Mouse (Mus musculus) cerebellum, adult 9-10 months (tissue): Measurements from ENCODE around the gene Trp53bp2.

Experiments
- DNase-seq: peaks from one replicate; pipeline ENCODE4 v3.0.0; 2022

Trp53bp2 gene

DNA sequence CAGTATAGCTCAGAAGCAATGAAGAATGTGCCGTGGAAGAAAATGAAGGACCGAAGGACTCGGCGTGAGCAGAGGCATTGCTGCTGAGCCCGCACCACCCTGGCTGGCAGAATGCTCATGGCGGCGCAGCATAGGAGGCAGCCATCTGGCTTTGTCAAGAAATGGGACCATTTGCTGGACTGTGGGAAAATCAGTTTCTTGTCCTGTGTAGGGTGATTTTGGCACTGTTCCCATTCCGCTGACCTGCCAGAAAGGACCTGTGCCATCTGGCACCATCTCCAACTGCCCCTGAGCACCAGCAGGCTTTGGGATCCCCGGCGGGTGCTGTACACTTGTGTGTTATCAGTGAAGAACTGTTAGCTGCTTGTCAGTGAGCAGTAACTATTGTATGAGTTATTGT is 52.8 kb downstream of the Trp53bp2 start:
- DNase-seq, result peak; percentile 96

DNA sequence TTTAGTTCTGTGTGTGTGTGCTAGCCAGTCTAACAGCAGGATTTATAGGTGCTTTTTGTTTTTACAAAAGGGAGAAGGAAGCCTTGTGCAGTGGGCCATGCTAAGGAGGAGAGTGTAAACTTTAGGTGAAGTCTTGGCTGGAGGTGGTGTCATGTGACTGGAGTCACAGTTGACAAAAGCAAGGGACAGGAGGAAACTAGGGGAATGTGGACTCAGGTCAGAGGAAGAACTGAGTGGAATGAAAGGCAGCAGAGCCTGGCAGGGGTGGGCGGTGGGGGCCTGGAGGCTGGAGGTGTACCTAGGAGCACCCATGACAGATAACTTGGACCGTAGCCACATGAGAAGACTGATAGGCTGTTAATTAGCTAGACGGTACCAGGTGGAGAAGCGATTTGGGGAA is 56.3 kb downstream of the Trp53bp2 start:
- DNase-seq, result no peak

DNA sequence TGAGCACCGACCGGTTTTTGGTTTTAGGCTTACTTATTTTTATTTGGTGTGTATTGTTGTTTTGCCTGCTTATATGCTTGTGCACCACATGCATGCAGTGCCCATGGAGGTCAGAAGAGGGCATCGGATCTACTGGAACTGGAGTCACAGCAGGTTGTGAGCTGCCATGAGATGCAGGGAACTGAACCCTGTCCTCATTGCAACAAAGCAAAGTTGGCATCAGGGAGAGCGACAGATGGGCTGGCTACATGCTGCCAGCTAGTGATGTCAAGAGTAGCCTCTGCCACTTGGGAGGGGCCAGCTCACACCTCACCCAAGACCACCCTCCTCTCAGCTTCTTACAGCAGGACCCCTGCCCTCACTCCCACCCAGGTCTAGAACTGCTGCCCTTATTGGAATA is 57.0 kb downstream of the Trp53bp2 start:
- DNase-seq, result no peak

DNA sequence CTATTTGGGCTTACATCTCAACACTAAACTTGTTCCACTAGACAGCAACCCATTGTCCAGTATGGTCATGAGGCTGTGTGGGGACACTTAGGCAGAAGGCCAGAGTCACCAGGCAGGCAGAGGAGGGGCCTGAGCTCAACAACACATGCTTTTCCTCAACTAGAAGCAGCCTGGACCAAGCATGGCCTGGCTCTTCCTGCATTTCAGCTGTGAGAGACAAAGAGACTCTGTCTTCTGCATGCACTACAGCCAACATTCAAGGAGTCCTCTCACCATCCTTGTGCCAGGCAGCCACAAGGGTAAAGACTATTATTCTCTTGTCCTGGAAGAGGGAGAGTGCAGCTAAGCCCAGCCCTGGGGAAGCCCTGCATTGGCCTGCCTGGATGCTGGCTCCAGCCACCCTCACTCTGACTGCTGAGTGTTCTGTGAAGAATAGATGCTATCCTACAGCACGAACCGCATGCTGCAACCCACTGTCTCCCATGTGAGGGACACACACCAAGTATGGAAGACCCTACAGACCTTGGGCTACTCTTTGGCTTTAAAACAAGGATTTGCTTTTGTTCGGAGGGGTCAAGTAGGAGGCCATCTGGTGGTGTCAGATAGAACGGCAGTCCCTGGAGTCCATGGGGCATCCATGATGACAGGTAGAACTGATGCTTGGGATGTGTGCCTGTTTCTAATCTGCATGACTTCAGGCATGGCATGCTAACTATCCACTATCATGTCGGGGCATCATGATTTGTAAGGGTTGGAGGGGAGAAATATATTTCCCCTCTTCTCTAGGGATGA is 66.2 kb downstream of the Trp53bp2 start:
- peak; percentile 47 for DNase-seq

DNA sequence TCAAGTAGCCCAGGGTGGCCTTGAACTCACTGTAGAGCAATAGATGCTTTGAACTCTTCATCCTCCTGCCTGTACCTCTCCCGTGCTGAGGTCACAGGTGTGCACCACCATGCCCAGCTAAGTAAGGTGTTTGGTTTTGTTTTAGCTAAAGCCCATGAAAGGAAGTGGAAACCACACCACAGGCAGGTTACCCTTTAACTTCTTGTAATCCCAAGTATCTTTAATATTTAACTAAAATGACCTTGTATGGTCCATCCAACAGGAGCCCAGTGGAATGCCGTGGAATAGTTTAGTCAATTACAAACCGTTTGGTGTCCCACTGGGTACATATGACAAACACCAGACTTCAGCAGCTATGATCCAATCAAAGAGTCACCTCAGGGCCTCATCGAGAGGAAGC is 70.0 kb downstream of the Trp53bp2 start:
- DNase-seq, result no peak

DNA sequence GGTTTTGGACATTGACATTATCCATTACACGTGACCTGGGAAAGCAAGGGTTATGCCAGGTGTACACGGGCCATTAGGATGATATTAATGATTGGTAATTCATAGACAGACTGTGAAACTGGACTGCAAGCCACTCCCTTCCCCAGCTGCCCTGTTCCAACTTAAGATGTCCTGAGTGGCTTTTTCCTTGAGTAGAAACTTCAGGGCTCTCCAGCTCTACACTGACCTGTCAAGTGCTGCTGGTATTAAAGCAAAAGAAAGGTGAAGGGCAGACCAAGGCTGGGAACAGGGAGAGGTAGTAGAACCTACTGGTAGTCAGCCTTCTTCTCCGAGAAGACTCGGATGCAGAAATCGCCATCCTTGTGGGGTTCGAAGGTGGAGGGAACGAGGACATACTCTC is 72.2 kb downstream of the Trp53bp2 start:
- no peak for DNase-seq

DNA sequence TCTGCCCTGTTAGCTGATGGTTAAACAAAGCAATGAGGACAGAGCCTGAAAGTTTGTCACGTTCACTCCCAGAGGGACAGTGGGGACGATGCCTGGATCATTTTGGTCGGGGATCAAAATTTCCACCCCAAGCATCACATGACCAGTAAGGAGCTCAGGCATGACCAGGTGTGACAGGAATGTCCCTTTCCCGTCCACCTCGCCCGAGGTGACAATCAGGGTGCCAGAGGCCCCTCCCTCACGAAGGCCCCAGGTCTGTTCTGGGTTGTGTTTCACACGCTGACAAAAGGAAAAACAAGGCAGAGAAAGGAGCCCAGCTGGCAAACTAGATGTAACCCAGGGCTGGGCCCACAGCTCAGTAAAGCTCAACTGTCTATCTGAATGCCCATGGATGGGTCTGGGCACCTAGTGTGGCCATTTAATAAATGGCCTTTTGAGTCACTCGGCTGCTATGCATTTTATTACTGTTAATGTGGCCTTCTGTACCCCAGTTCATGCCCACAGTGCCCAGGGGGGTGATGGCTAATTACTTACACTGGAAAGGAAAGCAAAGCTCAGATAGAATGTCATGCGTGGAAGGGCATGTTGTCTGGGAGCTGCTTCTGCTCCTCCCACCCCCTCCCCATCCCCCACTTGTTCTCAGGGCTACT is 72.8 kb downstream of the Trp53bp2 start:
- DNase-seq, result no peak

DNA sequence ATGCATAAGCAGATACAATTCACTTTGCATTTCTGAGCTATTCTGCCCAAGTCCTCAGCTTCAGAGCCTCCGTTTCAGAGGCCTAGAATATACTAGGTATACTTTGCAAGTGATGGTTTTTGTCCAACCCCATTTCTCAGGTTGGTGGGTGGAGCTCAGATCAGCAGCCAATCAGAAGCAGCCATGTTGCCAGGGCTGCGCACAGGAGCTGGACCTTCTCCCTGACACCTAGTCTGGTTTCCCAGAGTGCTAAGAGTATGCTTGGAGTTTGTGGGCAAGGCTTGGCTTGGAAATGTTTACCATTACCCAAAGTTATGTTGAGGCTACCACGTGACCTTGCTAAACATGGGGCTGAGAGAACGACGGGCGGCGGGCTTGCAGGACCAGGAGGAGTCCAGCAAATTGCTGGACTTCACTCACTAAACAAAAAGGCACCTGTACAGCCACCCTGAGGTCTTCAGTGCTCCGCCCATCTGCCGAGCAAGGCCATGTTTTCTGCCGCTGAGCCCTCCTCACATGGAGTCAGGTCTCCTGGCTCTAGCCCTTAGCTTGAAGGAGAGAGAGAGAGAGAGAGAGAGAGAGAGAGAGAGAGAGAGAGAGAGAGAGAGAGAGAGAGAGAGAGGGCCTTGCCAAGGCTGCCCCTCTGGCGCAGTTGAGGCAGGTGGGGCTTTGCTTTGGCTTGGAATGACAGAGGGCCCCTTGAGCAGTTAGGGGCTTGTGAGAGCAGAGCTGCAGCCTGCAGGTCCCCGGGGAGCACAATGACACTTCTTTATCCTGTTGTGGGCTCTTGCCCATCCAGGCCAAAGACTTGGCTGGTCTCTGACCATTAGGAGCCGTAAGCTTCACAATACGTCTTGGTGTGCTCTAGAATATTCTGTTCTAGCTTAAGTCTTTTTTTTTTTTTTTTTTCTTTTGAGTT is 74.3 kb downstream of the Trp53bp2 start:
- DNase-seq, result no peak

DNA sequence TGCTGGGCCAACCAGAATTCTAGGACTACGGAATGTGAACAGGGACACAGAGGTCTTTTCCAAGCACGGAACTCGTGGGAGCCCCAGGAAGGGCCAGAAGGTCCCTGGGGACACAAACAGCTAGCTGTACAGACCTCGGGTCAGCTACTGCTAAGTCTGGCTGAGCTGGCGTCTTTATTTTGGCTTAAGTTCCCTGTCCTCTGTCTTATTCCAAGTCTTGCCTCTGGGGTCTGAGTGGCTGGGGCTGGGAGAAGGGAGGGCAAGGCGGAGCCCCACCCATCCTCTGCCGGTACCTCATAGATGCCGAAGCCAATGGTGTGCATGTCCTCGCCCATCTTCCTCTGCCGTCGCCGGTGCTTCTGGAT is 74.9 kb downstream of the Trp53bp2 start:
- DNase-seq, result no peak

DNA sequence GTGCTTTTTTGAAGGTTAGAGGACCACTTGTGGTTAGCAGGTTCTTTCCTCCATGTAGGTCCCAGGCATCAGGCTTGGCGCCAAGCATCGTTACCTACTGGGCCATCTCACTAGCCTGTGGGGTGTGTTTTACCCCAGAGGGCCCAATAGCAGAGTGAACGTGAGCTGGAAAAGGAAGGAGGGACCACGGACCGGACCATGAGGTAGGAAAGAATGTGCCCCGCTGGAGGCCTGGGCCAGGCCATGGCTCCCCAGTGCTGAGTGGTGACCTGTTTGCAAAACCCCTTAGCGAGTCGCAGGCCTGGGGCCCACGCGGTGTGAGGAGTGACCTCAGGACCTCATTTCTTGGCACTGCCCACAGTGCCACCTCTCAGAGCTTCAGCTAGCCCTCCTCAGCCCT is 79.5 kb downstream of the Trp53bp2 start:
- no peak for DNase-seq

DNA sequence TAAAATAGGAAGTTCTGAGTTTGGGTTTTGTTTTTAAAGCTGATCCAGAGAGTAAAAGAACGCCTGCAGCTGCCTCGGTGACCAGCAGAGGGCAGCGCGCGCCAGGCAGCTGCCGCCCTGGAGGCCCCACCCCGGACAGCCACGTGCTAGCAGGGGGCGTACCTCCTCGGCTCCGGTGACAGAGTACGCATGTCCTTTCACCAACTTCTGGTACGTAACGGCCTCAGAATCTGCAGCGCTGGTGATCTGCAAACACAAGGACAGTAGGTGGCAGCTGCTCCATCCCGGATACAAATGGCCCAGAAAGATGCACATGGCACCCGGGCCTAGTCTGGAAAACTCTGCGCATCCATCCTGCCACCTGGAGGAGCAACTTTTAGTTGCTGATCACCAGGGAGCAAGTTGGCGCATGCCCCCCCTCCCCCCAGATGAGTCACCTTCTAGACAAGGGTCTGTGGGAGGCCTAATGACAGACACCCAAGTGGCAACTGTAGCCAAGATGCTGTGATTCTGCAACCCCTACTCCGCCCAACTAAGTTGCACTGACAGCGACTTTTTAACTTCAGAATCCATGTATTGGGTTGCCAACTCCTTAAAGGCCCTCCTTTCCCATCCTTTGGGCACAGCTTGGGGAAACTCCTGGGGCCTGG is 81.0 kb downstream of the Trp53bp2 start:
- peak; percentile 91 for DNase-seq

DNA sequence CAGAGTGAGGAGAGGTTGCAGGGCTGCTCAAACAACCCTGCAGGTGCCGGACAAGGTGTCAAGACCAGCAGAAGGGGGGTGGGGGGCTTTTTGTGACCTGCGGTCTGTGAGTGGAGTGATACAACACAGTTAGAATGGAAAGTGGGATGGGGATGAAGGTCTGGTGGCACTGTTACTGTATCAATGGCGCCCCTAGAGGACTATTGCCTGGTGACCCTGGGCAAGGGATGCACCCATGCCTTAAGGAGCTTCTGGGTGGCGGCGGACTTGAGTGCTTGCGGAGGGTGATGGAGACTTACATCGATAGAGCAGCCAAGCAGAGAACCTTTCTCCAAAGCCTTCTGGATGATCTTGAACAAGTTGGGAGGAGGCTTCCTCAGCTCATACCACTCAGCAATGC is 81.6 kb downstream of the Trp53bp2 start:
- no peak for DNase-seq

DNA sequence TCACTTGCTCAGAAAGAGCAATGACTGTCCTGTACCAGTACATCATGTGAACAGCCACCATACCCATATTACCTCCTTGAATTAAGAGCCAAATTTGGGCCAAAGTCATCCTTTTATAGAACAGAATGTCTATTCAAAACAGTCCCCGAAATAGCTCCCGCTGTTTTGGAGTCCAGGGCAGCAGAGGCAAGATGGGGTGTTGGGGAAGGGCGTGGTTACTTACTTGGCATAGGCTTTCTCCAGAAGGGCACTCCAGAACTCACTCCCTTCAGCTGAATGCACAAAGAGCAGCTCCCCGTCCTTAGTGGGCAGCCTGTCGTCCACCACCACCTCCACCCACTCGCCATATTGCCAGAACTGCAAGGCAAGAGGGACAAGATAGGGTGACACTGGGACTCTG is 82.9 kb downstream of the Trp53bp2 start:
- DNase-seq, result no peak

DNA sequence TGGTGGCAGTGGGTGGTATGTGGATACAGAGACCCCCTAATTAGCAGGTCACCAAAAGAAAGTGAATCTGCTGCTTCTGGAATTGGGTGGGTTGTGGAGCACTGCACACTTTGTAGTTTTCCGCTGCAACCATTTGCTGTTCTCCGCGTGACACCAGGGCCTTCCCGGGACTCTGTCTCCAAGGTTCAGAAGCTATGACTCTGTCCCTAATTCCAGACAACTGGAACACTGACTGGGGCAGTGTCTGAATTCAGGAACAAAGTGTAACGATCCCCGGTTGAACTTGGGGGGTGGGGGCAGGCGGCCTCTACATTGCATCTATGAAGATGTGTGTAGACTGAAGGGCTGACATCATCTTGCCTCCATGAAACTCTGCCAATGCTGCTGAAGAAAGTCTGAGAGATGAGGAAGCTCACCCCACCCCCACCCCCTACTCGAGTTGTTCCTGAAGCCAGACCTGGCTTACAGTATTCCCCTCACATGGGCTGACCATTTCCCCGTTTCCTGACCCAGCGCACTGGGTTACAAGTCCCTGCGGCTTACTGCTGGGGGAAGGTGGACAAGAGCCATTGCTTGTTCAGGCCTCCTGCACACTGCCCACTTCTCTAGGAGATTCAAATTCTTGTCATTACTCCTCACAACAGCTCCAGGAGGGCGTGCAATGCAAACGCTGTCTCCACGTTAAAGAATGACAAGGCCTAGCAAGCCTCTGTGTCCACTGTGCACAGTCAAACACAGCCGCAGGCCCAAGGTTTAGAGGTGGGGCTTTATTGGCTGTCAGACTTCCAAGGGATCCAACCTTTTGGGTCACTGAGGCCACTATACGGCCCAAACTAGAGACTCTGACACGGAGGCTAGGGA is 85.5 kb downstream of the Trp53bp2 start:
- DNase-seq, result no peak

DNA sequence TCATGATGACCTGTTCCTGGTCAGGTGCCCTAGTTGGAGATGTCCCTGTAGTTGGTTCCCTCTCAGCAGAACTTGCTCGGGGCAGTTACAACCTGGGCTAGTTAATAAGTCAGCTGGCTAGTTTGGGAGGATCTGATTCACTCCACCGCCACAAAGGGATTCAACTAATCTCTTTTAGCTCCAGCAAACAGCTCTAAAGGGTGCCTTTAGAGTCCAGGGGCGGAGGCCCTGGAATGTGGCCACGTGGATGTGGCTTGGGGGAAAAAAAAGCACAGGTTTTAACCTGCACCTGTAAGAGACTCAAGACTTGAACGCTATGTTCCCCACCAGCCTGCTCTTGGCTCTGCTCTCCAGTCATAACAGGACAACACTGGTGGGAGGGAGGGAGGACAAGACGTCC is 87.7 kb downstream of the Trp53bp2 start:
- no peak for DNase-seq

DNA sequence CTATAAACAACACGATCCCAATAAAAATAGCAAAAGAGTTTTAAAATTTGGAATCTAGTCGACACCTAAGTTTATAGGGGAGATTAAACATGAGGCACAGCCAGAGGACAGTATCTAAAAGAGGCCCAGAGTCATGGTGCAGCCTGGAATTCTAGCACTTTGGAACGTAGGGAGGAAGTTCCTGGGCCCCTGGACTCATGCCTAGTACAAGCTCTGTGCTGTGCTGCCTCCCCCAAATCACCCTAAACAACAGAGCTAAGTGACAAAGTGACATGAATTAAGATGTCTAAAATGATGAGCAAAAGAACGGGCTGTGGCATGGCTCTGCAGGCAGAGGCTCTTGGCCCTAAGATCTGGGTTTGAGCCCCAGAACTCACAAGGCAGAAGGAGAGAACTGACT is 88.8 kb downstream of the Trp53bp2 start:
- DNase-seq, result no peak

DNA sequence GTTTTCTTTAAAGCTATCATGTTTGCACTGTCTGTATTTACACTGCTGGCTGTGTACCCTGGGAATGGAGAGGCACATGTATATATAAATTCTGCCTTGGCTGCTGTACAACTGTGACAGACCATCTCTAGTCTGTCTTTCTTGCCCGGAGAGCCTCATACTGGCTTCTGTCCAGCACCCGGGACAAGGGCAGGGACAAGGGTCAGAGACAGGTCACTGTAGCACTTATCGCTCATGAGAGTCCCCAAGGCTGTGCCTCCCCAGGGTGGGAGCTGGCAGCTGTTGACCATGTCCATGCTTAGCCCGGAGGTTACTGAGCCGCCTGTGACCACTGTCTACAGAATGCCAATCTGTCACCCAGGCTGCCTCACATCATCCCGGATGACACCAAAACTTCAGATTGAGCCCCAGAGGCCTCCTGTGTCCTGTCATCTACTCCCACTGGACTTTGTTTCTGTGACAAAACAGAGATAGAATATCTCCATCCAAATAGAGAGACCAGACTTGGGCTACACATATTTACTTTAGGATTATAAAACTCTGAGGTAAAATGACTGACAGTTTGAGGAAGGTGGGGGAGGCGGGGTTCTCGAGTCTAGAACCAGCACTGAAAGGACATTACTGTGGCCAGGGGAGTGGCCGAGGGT is 90.6 kb downstream of the Trp53bp2 start:
- DNase-seq, result no peak

DNA sequence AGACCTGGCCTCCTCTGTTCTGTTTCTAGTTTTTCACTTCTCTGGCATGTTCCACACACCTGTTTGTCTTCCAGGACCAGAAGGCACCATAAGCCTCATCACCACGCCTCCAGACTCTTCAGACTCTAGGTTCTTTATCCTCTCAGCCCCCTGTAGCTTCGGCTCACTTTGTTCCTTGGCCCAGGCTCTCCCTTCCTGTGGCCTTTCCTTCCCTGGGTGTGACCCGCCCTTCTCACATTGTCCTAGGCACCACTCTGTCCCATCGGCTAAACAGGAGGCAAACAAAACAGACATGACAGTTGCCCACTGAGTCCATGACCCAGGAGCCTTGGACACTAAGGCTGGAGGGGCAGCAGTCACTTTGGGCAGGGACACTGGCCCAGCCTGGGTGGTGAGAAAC is 91.3 kb downstream of the Trp53bp2 start:
- DNase-seq, result no peak

DNA sequence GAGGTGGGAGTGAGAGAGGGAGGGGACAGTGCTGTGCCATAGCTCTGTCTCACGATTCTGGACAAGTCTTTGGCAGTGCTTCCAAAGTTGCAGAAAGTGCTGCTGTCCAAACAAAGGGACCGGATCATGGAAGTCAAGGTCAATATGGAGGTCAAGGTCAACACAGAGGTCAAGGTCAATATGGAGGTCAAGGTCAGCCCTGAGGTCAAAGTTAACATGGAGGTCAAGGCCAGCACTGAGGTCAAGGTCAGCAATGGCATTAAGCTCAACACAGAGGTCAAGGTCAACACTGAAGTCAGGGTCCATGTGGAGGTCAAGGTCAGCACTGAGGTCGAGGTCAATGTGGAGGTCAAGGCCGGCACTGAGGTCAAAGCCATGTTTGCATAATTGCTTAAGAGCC is 91.9 kb downstream of the Trp53bp2 start:
- no peak for DNase-seq

DNA sequence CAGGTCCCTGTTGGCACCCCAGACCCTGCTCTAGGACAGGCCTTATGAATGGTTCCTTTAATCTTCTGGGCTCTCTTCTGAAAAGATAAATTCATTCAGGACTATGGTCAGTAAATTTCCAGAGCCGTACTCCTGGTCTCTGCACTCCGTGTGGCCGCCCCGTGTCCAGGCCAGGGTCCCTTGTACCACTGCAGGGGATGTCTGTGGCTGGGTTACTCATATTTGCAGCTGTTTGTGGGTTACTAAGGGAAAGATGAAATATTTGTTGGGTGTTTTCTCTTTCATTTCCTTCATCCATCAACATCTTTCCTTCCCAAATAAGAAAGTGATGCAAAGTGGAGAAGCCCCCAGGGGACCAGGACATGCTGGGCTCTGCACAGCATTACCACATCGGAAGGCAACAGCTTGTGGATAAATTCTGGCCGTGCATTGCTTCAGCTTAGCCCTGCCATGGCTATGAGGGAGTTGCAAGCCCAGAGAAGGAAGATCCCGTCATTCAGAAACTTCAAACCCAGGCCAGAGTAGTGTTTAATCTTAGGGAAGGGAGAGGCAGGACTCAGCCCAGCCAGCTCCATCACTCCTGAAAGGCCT is 92.9 kb downstream of the Trp53bp2 start:
- DNase-seq, result no peak

DNA sequence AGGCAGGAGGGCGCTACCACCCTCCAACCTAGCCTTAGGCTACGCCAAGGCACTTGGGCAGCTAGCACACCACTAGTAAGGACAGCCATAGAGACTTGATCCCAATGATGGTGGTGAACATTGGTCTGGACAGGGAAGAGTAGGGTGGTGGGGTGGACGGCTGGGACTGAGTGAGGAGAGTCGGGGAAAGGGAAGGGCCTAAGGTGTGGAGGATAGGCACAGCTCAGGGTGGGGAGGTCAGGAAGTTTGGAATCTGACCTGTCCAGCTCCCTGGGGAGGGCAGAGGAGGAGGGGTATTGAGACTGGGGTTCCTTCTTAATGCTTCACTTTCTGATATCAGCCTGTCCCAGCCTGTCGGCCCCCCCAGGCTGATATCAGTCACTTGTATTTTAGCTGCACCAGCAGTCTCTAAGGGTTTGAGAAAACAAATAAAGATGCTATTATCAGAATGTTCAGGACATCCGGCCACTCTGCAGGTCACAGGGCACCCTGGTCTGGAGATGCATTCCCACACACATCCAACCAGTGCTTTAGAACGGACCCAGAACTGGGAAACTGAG is 93.6 kb downstream of the Trp53bp2 start:
- no peak for DNase-seq
